Mouse (Mus musculus) gastrocnemius, adult 2 months (tissue): ENCODE data around the gene Wnt10b. TPM values are rescaled to one million over a fixed set of nuclear protein-coding genes. Genes with fewer than 3 reads are reported as not detected.
"Not testable (repeated sequence)": the region's sequence is repeated elsewhere in the genome, so short reads cannot be mapped to it uniquely, and the experiment has no call there.

Source experiments
- DNase-seq: peaks from one replicate; pipeline ENCODE4 v3.0.0; 2022
- H3K27ac ChIP-seq: fragments of 200-600 bp; 2 replicates; pipeline ENCODE4 v1.8.1; 2022; ENCODE audit warnings: mild to moderate bottlenecking
- H3K4me3 ChIP-seq: fragments of 200-600 bp; 2 replicates; pipeline ENCODE4 v1.8.1; 2022; ENCODE audit warnings: mild to moderate bottlenecking, moderate library complexity
- CTCF ChIP-seq: fragments of 200-600 bp; IDR thresholded peaks from 2 replicates; pipeline ENCODE4 v1.8.1; 2022; ENCODE audit warnings: antibody characterized with exemption, mild to moderate bottlenecking, moderate library complexity
- intact Hi-C: fragments of 180-260 bp; cut with DNase I; formaldehyde crosslinking; loops from one replicate; pipeline ENCODE4 v1.15.1; 2025
- long read RNA-seq, 2 experiments: library from polyadenylated mRNA; stranded (forward); transcript quantifications; one replicate each; pipeline ENCODE4 v2.0.0; 2021
- total RNA-seq, 2 experiments: library from RNA; stranded (reverse); gene quantifications; 2 replicates each; pipeline ENCODE4 v1.2.3; 2021

Wnt10b gene
- 1 to 10 TPM in 1 of 2 experiments, under 1 TPM in 1; 0.97 to 1.4 TPM for total RNA-seq
- long read RNA-seq, experiment 1 = 0 reads
- long read RNA-seq, experiment 2 = 0 reads

- Histone ChIP-seq H3K4me3 (peak within 1 kb of the TSS; percentile 65), H3K27ac (peak within 1 kb of the TSS; percentile 59)
- no peak for TF ChIP-seq CTCF
- intact Hi-C loops = no loop called here
- peak; percentile 48 for DNase-seq
These were observed at the start of gene Wnt10b for GRCm38 (mm10) chr15:98777762-98778161. Wnt10b (minus strand) TSS chr15:98778150.

- DNase-seq = no peak
- no peak overlapping the region for H3K4me3 ChIP-seq
- TF ChIP-seq CTCF = no peak
- intact Hi-C loops = no loop called here
- H3K27ac ChIP-seq = no peak overlapping the region
These were observed 49.7 kb upstream of the Wnt10b start for GRCm38 (mm10) chr15:98827611-98828011.

GRCm38 (mm10) chr15:98823434-98823833, 45.5 kb upstream of the Wnt10b start:
- H3K27ac ChIP-seq = no peak overlapping the region
- intact Hi-C loops = no loop called here
- H3K4me3 ChIP-seq = no peak overlapping the region
- peak; percentile 38; the same call in 1 of the 2 replicates for TF ChIP-seq CTCF
- DNase-seq = no peak

- intact Hi-C loops = no loop called here
- no peak for DNase-seq
- no peak for TF ChIP-seq CTCF
- Histone ChIP-seq H3K4me3 (no peak overlapping the region), H3K27ac (no peak overlapping the region)
These were observed 44.2 kb upstream of the Wnt10b start for GRCm38 (mm10) chr15:98822147-98822546.

GRCm38 (mm10) chr15:98821403-98821802, 43.5 kb upstream of the Wnt10b start:
- DNase-seq = no peak
- intact Hi-C loops = no loop called here
- H3K27ac ChIP-seq = no peak overlapping the region
- H3K4me3 ChIP-seq = no peak overlapping the region
- TF ChIP-seq CTCF = peak; percentile 51

- Histone ChIP-seq H3K4me3 (no peak overlapping the region), H3K27ac (no peak overlapping the region)
- DNase-seq = no peak
- intact Hi-C loops = no loop called here
- no peak for TF ChIP-seq CTCF
These were observed 43.0 kb upstream of the Wnt10b start for GRCm38 (mm10) chr15:98820937-98821336.

- intact Hi-C loops = no loop called here
- DNase-seq = no peak
- Histone ChIP-seq H3K27ac (no peak overlapping the region), H3K4me3 (no peak overlapping the region)
- no peak for TF ChIP-seq CTCF
These were observed 40.2 kb upstream of the Wnt10b start for GRCm38 (mm10) chr15:98818171-98818570.

GRCm38 (mm10) chr15:98812741-98813424, 34.9 kb upstream of the Wnt10b start:
- no peak overlapping the region for H3K27ac ChIP-seq
- no peak overlapping the region for H3K4me3 ChIP-seq
- no peak for DNase-seq
- intact Hi-C loops = no loop called here
- no peak for TF ChIP-seq CTCF

GRCm38 (mm10) chr15:98810212-98810611, 32.3 kb upstream of the Wnt10b start:
- DNase-seq, H3K27ac ChIP-seq, intact Hi-C loops, H3K4me3 ChIP-seq: not testable (repeated sequence)
- TF ChIP-seq CTCF = peak; percentile 34

- peak within 1 kb of the TSS; percentile 28; the same call in 1 of the 2 replicates for H3K27ac ChIP-seq
- intact Hi-C loops = no loop called here
- DNase-seq = no peak
- no peak for TF ChIP-seq CTCF
- peak within 1 kb of the TSS; percentile 76 for H3K4me3 ChIP-seq
These were observed 31.4 kb upstream of the Wnt10b start, which contains the start of gene Ddn for GRCm38 (mm10) chr15:98809390-98809789. Ddn (minus strand) TSS chr15:98809490.

- Histone ChIP-seq H3K27ac (peak overlapping the region; percentile 28; the same call in 1 of the 2 replicates), H3K4me3 (peak overlapping the region; percentile 76)
- TF ChIP-seq CTCF = no peak
- intact Hi-C loops = no loop called here
- DNase-seq = no peak
These were observed 30.7 kb upstream of the Wnt10b start for GRCm38 (mm10) chr15:98808651-98809134.

- peak overlapping the region; percentile 76 for H3K4me3 ChIP-seq
- intact Hi-C loops = no loop called here
- peak overlapping the region; percentile 28; the same call in 1 of the 2 replicates for H3K27ac ChIP-seq
- peak; percentile 74 for DNase-seq
- no peak for TF ChIP-seq CTCF
These were observed 30.1 kb upstream of the Wnt10b start for GRCm38 (mm10) chr15:98807895-98808650.
